Mouse (Mus musculus): ENCODE measurements around the gene Pop7. TPM values are rescaled to one million over a fixed set of nuclear protein-coding genes. Genes with fewer than 3 reads are reported as not detected.
A peak's percentile ranks its signal among the peaks of the same experiment; 100 is the strongest.

Pop7 gene
- total RNA-seq (2022) = 10 to 100 TPM; 24.4 to 31.1 (median 27.4) TPM

GRCm38 (mm10) chr5:137501709-137502666, at the start of gene Pop7:
TSS of gene Pop7 (minus strand) at chr5:137502518.
- DNase-seq = peak; percentile 100

- DNase-seq = no peak
Observed at GRCm38 (mm10) chr5:137551119-137551518, 48.8 kb upstream of the Pop7 start.

- DNase-seq = no peak
Observed at GRCm38 (mm10) chr5:137549840-137550239, 47.5 kb upstream of the Pop7 start.

GRCm38 (mm10) chr5:137545596-137545995, 43.3 kb upstream of the Pop7 start:
- DNase-seq = no peak

- DNase-seq = no peak
Observed at GRCm38 (mm10) chr5:137544926-137545325, 42.6 kb upstream of the Pop7 start.

- DNase-seq = no peak
Observed at GRCm38 (mm10) chr5:137541768-137542540, 39.6 kb upstream of the Pop7 start.

- DNase-seq = no peak
Observed at GRCm38 (mm10) chr5:137540991-137541390, 38.7 kb upstream of the Pop7 start.

GRCm38 (mm10) chr5:137539291-137539801, 37.0 kb upstream of the Pop7 start:
- no peak for DNase-seq

GRCm38 (mm10) chr5:137537461-137537860, 35.1 kb upstream of the Pop7 start:
- DNase-seq = no peak

GRCm38 (mm10) chr5:137535318-137535717, 33.0 kb upstream of the Pop7 start:
- DNase-seq = no peak

GRCm38 (mm10) chr5:137534762-137535161, 32.4 kb upstream of the Pop7 start:
- no peak for DNase-seq

- peak; percentile 97 for DNase-seq
Observed at GRCm38 (mm10) chr5:137533117-137533827, 31.0 kb upstream of the Pop7 start, which contains the start of the genes Epo and Gnb2. TSS of gene Epo (minus strand) at chr5:137533242. TSS of gene Gnb2 (minus strand) at chr5:137533510.

GRCm38 (mm10) chr5:137532808-137533116, 30.4 kb upstream of the Pop7 start:
- DNase-seq = no peak

GRCm38 (mm10) chr5:137532131-137532807, 30.0 kb upstream of the Pop7 start:
- no peak for DNase-seq

- peak; percentile 63 for DNase-seq
Observed at GRCm38 (mm10) chr5:137531414-137532130, 29.3 kb upstream of the Pop7 start.

- DNase-seq = no peak
Observed at GRCm38 (mm10) chr5:137530588-137531413, 28.5 kb upstream of the Pop7 start.

GRCm38 (mm10) chr5:137530075-137530474, 27.8 kb upstream of the Pop7 start:
- no peak for DNase-seq

- DNase-seq = no peak
Observed at GRCm38 (mm10) chr5:137529221-137529995, 27.1 kb upstream of the Pop7 start.

GRCm38 (mm10) chr5:137528247-137528968, 26.1 kb upstream of the Pop7 start:
- no peak for DNase-seq
